Mouse (Mus musculus): Measurements from ENCODE around the gene Gm15155.
"Not testable (repeated sequence)": the region's sequence is repeated elsewhere in the genome, so short reads cannot be mapped to it uniquely, and the experiment has no call there.

The Gm15155 gene

DNA sequence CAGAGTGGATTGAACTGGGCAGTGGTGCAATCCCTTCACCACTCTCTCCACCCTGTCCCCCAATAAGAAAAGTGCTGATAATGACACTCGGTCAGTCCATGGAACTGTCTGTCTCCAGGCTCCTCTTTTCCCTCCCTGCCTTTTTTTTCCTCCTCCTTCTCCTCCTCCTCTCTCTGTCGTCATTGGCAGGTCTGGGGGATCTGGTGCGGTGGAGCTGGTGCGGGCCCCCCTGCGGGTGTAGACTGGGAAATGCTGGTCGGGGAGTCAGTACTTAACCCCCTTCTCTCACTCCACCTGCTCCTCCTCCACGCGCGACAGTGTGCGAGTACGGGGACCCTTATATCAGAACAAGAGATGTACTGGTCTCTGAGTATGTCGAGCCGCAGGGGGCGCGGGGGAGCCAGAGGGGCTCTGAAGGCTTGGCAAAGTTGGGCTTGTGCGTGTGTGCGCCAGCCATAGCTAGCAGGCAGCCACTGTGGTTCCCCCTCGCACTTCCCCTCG is at the start of gene Gm15155:
Gene Gm15155, plus strand, starts transcription at position 401 of the 501 bp plus-strand sequence.
- no peak for DNase-seq

- DNase-seq = no peak
Measured at GRCm38 (mm10) chrX:155579791-155580190, 44.8 kb upstream of the Gm15155 start.

DNA sequence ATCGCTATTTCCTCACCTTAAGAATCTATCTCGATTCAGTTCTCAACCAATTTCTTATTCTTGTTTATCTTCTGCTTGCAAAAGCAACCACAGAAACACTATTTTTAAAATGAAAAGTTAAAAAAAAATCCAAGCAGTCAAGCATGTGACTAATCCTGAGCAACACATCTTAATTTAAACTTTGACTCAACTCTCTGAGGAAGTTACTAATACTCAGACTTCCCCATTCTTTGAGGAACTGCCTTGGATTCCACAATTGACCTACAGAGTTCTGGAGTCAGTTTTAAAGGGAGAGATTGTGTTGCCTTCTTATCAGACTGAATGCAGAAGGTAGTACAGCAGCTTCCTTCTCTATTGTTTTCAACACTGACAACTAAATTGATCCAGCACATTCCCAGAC is 40.0 kb upstream of the Gm15155 start:
- DNase-seq = no peak

DNA sequence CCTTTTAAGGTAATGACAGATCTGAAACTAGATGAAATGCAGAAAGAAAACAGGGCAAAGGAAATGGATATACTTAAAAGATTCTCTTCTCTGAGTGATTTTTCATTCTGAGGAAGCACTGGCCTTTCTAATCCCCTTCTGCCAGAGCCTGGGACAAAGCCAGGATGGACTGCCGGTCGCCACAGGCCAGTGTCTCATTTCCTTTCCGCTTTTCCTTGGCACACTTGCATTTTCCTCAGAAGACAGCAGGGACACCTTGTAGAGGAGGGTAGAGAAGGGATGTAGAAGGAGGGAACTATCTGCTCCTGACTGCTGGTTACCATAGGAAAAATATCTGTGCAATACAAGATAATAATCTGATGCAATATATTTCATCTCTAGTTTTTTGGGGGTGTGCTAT is 33.1 kb upstream of the Gm15155 start:
- DNase-seq = no peak

GRCm38 (mm10) chrX:155592467-155592866 is 32.1 kb upstream of the Gm15155 start:
- DNase-seq = no peak

DNA sequence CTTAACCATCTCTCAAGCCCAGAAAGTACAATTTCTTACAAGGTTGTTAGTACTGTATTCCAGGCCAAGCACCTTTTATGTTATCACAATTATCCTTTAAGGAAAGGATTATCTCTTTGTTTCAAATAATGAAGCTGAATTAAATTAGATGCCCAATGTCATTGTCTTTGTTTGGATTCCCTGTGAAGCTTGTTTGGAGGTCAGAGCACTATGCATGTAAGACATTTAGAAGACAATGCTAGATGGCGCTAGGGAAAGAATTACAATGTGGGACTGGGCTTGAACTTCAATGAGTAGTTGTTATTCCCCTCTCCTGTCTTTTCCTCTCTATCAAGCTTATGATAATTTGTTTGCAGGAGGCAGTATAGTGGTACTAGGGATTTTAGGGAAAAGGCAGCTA is 29.9 kb upstream of the Gm15155 start:
- no peak for DNase-seq

DNA sequence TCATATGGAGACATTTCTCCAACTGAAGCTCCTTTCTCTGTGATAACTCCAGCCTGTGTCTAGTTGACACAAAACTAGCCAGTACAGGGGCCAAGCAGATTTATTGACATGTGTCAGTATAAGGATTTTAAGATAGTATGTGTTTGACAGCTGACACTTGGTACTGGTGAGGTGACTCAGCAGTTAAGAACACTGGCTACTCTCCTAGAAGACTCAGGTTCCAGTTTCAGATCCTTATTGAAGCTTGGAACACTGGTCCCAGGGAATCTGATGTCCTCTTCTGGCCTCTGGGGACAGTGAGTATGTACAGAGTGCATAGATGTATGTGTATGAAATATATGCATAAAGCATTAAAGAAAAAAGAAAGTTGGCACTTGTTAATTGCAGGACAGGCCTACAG is 28.2 kb upstream of the Gm15155 start:
- DNase-seq = no peak

DNA sequence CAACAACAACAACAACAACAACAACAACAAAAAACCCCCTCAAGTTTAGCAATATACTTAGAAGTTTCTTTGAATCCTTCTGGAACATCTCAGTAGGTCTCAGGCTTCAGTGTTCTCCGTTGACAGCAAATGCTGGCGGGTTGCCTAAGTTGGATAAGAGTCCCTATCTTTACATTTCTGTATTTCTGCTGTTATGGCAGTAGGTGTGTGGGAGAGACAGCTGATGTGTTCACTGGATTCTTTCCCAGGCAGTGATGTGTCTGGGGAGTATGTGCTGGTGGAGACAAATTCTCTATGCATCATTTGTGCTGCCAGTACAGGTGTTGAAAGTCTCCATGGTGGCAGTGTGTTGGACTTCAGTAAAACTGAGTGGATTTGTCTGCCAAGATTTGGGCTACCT is 23.3 kb upstream of the Gm15155 start:
- no peak for DNase-seq

DNA sequence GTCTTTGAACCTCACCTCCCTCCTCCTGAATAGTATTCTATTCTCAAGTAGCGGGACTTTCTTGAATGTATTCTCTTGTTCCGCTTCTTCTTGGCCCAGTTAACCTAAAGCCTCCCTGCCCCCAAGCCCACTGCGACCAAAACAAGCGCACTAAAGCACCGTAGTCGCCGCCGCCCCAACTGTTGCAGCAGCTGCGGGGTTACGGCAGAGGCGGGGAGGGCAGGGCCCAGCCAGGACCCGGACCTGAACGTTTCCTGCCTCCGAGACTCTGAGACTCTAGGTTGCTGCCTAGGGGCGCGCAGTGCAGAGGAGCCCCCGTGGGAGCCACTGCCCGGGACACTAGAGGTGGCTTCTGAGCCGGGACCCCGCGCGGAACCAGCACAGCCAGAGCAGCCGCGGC is 2.0 kb upstream of the Gm15155 start:
- DNase-seq = no peak

DNA sequence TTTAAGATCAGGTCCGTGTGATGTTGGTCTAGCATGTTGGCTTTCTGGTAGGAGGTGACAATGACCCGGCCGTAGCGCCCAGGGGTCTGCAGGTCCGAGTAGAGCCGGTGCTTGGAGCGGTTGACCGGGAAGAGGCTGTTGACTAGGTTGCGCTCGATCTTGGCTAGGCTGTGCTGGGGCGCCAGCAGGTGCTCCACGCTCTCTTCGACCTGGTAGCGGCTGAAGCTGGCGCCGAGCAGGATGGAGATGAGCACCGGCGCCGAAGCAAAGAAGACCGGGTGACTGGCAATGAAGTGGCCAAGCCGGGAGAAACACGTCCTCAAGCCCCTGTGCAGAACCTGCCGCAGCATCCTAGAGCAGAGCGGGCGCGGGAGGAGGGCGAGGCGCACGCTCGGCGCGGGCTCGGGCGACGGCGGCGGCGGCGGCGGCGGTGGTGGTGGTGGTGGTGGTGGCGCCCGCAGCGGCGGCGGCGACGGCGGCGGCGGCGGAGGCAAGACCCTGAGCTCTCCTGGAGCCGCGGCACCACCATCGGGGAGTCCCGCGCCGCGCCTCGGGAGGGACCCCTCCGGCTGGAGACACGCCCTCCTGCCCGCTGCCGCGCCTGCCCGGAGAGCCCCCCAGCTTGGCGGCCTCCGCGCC is 1.5 kb upstream of the Gm15155 start:
- DNase-seq = no peak

- no peak for DNase-seq
Measured at GRCm38 (mm10) chrX:155623701-155624281, 750 bp upstream of the Gm15155 start, which contains the start of gene Ptchd1. Gene Ptchd1 (minus strand): TSS chrX:155623814.

GRCm38 (mm10) chrX:155624895-155625294 is 354 bp downstream of the Gm15155 start:
- no peak for DNase-seq

- DNase-seq = no peak
Measured at GRCm38 (mm10) chrX:155625671-155626196, 1.2 kb downstream of the Gm15155 start.

- DNase-seq = no peak
Measured at GRCm38 (mm10) chrX:155643975-155644374, 19.4 kb downstream of the Gm15155 start.

DNA sequence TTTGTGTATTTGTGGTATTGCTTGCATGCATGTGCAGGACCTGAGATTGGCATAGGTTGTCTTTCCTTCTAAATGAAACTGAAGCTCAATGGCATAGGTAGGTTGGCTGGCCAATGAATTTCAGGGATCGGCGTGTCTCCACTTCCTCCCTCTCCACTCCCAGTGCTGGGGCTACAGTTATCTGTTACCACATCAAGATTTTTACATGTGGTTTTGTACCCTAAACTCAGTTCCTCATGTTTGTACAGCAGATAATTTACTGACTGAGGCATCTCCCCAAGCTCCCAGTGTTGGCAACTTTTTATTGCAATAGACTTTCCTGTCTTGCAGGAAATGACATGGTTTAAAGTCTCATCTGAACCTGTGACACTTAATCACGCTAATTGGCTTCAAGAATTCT is 21.4 kb downstream of the Gm15155 start:
- DNase-seq = no peak

- DNase-seq = no peak
Measured at GRCm38 (mm10) chrX:155657971-155658370, 33.4 kb downstream of the Gm15155 start.

- DNase-seq = not testable (repeated sequence)
Measured at GRCm38 (mm10) chrX:155690440-155690839, 65.9 kb downstream of the Gm15155 start.

DNA sequence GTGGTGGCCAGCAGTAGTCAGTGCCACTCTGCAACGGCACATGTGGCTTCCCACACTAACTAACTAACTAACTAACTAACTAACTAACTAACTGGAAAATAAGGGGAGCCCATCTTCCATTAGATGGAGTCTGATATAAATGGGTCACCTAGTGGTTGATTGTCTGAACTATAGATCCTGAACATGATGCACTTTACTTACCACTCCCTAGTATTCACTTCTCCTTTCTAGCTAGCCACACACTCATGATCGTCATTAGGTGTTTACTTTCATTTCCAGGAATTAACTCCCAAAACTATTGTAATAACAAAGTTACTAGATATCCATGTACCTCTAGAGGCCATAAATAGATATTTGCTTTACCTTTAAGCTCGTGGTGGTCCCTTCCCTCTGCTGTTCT is 99.6 kb downstream of the Gm15155 start:
- no peak for DNase-seq

- no peak for DNase-seq
Measured at GRCm38 (mm10) chrX:155728387-155728786, 103.8 kb downstream of the Gm15155 start.

- DNase-seq = no peak
Measured at GRCm38 (mm10) chrX:155888118-155888517, 263.6 kb downstream of the Gm15155 start.

DNA sequence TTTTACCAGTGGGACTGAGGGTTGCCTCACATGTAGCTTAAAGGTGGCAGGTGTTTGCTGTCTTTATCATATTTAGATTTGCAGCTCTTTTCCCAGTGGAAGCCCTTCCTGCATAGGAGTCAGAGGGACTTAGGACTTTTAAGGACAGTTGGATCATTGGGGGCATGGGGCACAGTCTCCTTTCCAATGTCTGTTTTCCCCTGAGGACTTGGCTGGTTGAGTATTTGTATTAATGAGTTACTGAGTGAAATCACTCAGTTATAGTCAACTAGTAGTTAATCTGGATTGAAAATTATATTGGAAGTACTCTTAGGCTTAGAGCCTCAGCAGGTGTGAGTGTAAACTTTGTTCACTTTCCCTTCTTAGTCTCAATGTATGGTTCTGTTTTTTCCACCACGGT is 275.5 kb downstream of the Gm15155 start:
- no peak for DNase-seq

DNA sequence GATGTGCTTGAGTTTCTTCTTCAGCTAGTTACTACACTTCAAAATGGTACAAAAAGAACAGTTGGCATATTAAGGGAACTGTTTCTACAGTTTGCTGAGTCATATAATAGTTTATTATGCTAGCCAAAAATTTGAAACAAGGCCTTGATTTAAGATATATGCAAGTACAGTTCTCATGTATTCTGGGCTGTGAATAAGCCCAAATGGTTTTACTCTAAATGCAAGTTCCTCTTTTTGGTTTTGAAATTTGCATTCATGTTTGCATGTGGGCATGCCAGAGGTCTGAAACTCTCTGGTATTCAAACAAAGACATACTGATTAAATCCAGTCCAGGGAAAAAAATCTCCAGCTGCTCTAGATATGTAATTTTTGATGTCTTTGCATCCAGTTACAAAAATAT is 277.2 kb downstream of the Gm15155 start:
- no peak for DNase-seq

DNA sequence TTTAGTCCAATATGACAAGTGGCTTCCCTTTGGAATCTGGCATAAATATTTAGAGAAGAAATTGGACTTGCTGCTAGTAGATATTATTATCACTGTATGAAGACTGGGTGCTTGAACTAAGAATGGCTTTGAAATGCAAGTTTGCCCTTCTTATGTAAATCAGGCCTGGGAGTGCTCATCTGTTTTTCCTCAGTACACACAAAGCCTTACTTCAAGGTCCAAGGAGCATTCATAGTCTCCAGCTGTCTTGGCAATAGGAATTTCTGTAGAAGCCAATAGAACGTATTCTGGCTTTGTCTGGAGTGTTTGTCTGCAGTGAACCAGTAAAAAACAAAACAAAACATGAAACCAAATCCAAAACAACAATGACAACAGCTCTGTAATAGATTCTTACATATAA is 278.6 kb downstream of the Gm15155 start:
- no peak for DNase-seq

GRCm38 (mm10) chrX:156009756-156010155 is 385.2 kb downstream of the Gm15155 start:
- no peak for DNase-seq

- no peak for DNase-seq
Measured at GRCm38 (mm10) chrX:156155776-156156175, 531.2 kb downstream of the Gm15155 start.
